Mouse (Mus musculus): Measurements from ENCODE around the gene Anapc4.

- TF ChIP-seq CTCF (IDR thresholded peaks at IDR 0.05; ENCODE audit: borderline replicate concordance, control insufficient read depth, extremely low read depth, insufficient read depth, low read length, poor library complexity) (no peak), POLR2A (IDR thresholded peaks at IDR 0.05; ENCODE audit: control insufficient read depth, extremely low read depth, insufficient read depth, low read length, poor library complexity) (no peak)
Measured at GRCm38 (mm10) chr5:52813312-52813711, 20.5 kb upstream of the Anapc4 start.

Data from thymus, adult 2 months (tissue).